Mouse (Mus musculus) splenic B cell, adult 2 months (primary cell): ENCODE data around the gene Entpd7.

Experiments used
- DNase-seq: peaks from one replicate; pipeline ENCODE4 v3.0.0-alpha.2; 2011; ENCODE audit warnings: low read depth, low spot score
- H3K27me3 ChIP-seq: 2 replicates; pipeline ENCODE4 v1.6.1; 2012; ENCODE audit warnings: mild to moderate bottlenecking, low read length, moderate library complexity, mixed read lengths; ENCODE audit not compliant: control insufficient read depth, poor library complexity, insufficient read depth, severe bottlenecking
- H3K36me3 ChIP-seq: 2 replicates; pipeline ENCODE4 v1.6.1; 2012; ENCODE audit warnings: mild to moderate bottlenecking, low read length, moderate library complexity, mixed read lengths; ENCODE audit not compliant: control insufficient read depth, poor library complexity, insufficient read depth, severe bottlenecking

Entpd7 gene

DNA sequence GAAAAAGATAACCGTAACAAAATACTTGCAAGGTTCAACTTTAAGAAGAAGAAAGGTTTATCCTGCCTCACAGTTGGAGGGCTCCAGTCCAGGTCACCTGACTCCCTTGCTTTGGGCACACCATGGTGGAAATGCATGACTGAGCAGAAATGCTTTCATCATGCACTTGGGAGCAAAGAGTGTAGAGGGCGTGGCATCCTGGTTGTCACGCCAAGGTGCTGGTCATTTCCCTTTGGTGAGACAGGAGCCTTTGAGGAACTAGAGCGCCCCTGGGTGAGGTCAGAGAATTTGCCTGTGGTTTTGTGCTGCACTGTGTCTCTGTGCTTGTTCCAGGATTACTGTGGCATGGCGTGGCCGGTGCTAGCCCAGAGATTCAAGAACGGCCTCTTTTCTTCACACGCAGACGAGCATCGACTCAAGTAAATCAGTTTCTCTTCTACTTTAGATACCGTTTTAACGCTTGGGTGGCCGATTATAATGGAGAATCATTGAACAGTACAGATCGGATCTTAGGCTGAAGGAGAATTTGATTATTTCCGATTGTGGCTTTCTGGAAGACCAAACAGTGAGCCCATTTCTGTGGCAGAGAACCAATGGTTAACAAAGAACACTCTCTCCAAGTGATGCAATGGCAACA lies 37.2 kb downstream of the Entpd7 start:
- peak; percentile 87 for DNase-seq
- peaks cover 4% of the 10 kb centered on the region; the same call in 1 of the 2 replicates for H3K36me3 ChIP-seq
- no peaks in the 10 kb centered on the region for H3K27me3 ChIP-seq

DNA sequence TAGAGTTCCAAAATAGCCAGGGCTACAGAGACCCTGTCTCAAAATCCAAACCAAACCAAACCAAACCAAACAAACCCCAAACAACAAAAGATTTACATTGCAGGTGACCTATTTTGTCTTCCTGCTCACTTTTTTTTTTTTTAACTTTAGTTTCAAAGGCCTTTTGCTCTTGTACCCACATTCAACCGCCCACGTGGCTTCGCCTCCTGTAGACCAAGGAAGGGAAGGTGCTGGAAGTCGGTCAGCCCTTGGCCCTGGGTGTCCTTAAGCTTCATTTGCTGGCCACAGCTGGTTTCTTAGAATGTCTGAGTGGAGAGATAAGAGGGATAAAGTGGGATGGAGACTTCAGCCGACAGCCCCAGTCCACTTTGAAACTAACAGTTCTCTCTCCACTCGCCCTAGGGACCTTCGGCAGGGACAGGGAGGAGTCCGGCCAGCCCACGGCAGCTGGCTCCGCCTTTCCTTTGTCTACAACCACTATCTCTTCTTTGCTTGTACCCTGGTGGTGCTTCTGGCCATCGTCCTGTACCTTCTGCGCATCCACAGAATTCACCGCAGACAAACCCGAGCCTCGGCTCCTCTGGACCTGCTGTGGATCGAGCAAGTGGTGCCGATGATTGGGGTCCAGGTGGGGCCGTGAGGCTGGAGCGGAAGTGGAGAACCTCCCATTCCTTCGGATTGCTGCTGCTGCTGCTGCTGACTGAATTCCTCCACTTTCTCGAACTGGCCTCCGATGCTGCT lies 40.0 kb downstream of the Entpd7 start:
- H3K36me3 ChIP-seq: 0 out of 2 replicates have a peak, but pooled peaks cover 5% of the 10 kb centered on the region
- no peaks in the 10 kb centered on the region for H3K27me3 ChIP-seq
- no peak for DNase-seq

- Histone ChIP-seq H3K27me3 (no peaks in the 10 kb centered on the region), H3K36me3 (0 out of 2 replicates have a peak, but pooled peaks cover 5% of the 10 kb centered on the region)
- DNase-seq: no peak
Observed at GRCm38 (mm10) chr19:43730037-43730428, 40.6 kb downstream of the Entpd7 start.

- no peak for DNase-seq
- H3K27me3 ChIP-seq: no peaks in the 10 kb centered on the region
- peaks cover 9% of the 10 kb centered on the region; the same call in 1 of the 2 replicates for H3K36me3 ChIP-seq
Observed at GRCm38 (mm10) chr19:43731157-43731556, 41.7 kb downstream of the Entpd7 start.

DNA sequence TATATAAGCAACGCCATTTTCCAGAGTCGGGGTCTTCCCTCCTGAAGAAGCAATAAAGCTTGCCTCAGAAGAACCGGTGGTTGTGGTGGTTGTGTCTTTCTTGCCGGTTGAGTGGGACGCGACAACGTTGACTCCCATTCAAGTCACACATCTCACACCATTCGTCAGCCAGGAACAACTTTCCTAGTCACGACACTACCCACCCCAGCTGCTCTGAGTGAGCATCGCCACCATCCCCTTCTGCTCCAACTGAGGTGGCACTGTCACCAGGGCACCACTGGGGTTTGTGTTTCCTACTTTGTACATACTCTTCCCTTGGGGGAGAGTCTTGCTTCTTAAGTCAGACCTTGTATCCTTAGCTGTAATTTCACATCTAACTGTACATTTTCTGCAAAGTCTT lies 48.9 kb downstream of the Entpd7 start:
- H3K27me3 ChIP-seq: no peaks in the 10 kb centered on the region

GRCm38 (mm10) chr19:43743401-43743800 lies 53.9 kb downstream of the Entpd7 start:
- no peak for DNase-seq
- no peaks in the 10 kb centered on the region for H3K27me3 ChIP-seq

More for the DNA sequence above, 48.9 kb downstream of the Entpd7 start:
- no peak for DNase-seq
- peaks cover 15% of the 10 kb centered on the region for H3K36me3 ChIP-seq

GRCm38 (mm10) chr19:43745740-43746139 lies 56.3 kb downstream of the Entpd7 start:
- Histone ChIP-seq H3K27me3 (no peaks in the 10 kb centered on the region), H3K36me3 (peaks cover 18% of the 10 kb centered on the region)
- DNase-seq: no peak

More at GRCm38 (mm10) chr19:43743401-43743800, 53.9 kb downstream of the Entpd7 start:
- peaks cover 11% of the 10 kb centered on the region for H3K36me3 ChIP-seq

GRCm38 (mm10) chr19:43747877-43748276 lies 58.4 kb downstream of the Entpd7 start:
- no peak for DNase-seq
- Histone ChIP-seq H3K36me3 (peaks cover 13% of the 10 kb centered on the region; the same call in 1 of the 2 replicates), H3K27me3 (no peaks in the 10 kb centered on the region)

GRCm38 (mm10) chr19:43750008-43750407 lies 60.5 kb downstream of the Entpd7 start:
- Histone ChIP-seq H3K36me3 (peaks cover 11% of the 10 kb centered on the region; the same call in 1 of the 2 replicates), H3K27me3 (no peaks in the 10 kb centered on the region)
- no peak for DNase-seq

DNA sequence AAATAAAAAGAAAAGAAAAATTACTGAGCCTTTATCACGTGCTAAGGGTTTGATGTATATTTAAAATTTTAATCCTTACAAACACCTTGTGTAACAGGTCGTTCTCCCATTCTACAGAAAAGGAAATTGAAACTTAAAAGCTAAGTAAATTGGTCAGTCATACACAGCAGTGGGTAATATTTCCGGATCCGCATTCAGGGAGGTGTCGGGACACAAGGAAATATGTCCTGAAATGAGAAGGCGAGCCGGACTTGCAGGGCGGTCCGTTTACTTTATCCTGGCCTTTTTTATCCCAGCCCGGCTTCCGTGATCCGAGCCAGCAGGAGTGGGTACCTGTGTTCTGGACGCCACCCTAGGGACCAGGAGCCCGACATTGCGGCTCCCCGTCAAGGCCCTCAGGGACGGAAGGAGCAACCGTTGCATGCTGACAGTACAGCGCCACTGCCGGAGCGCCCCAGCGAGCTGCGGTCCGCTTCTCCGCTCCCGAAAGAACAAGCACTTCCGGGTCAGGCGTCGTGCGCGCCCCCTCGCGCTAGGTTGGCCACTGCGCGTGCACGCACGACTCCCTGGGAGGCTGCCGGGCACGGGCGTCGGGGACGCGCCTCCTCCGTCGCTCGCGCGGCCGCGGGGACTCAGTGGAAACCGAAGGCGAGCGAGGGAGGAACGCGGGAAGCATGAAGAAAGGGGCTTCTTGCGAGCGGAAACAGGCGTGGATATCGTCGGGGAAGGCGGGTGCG lies 63.2 kb downstream of the Entpd7 start, which contains the start of the genes Cutc and Cox15:
Gene Cutc (plus strand): TSS at position 508 of the 737 bp plus-strand sequence.
Gene Cox15 (minus strand): TSS at position 512 of the 737 bp plus-strand sequence.
- DNase-seq: peak; percentile 95
- Histone ChIP-seq H3K27me3 (no peaks in the 10 kb centered on the region), H3K36me3 (peaks cover 10% of the 10 kb centered on the region; the same call in 1 of the 2 replicates)

GRCm38 (mm10) chr19:43753226-43753835 lies 63.9 kb downstream of the Entpd7 start:
- H3K36me3 ChIP-seq: peaks cover 9% of the 10 kb centered on the region; the same call in 1 of the 2 replicates
- DNase-seq: peak; percentile 90

GRCm38 (mm10) chr19:43754237-43754636 lies 64.8 kb downstream of the Entpd7 start:
- Histone ChIP-seq H3K36me3 (peaks cover 7% of the 10 kb centered on the region; the same call in 1 of the 2 replicates), H3K27me3 (no peaks in the 10 kb centered on the region)
- no peak for DNase-seq

More at GRCm38 (mm10) chr19:43753226-43753835, 63.9 kb downstream of the Entpd7 start:
- H3K27me3 ChIP-seq: no peaks in the 10 kb centered on the region

DNA sequence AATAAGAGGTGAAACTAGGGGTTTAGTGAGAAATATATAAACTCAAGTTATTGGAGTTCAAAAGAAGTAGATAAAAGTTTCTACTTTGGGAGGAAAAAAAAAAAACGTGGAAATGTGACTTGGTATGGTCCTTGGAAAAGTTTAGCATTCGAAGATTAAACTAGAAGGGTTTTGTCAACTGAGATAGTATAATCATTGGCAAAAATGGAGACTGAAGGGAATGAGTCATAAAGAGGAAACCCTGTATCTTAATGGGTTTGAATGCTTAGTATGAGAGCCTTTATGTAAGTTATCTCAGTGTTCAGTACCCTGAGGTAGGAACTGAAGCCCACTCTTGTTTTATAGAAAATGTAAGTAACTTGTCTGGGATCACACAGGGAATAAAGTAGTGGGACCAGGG lies 65.4 kb downstream of the Entpd7 start:
- H3K27me3 ChIP-seq: no peaks in the 10 kb centered on the region
- no peak for DNase-seq
- peaks cover 7% of the 10 kb centered on the region; the same call in 1 of the 2 replicates for H3K36me3 ChIP-seq

DNA sequence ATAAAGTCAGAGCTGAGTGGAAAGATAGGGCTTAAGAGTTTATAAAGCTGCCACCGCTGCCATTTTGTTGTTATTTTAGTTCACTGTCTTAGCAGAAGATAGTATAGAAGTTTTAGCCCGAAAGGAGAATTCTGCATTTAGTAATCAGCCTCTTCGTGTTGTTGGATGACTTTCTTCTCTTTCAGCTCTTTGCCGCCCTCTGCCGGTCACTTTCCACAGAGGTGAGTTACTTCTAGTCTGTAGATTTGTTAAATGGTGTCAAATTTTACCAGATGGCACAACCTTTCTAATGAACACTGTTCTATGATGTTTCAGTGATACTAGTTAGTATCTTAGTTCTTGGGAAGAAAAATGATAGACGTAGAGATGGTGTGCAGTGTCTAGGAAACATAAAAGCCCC lies 71.0 kb downstream of the Entpd7 start:
- peak; percentile 90 for DNase-seq
- Histone ChIP-seq H3K36me3 (peaks cover 4% of the 10 kb centered on the region; the same call in 1 of the 2 replicates), H3K27me3 (no peaks in the 10 kb centered on the region)
